Mouse (Mus musculus): ENCODE measurements at regions not wholly inside any gene's neighbourhood (a gene's known extent, or its start where the extent isn't known, plus 50 kb on each side); places are given as distances from the start of the nearest gene placed in this dataset.
A peak's percentile ranks its signal among the peaks of the same experiment; 100 is the strongest.

GRCm38 (mm10) chr10:30980279-30980968 is 137.8 kb upstream of the Hey2 start:
- ATAC-seq (replicated peaks; ENCODE audit: low FRiP score, low TSS enrichment, low read depth) (no peak), DNase-seq (ENCODE audit: low spot score) (peak; percentile 54)
- H3K4me1 ChIP-seq (replicated peaks; ENCODE audit: control insufficient read depth, insufficient read depth, low read length): no peaks in the 10 kb centered on the region; the same call in 1 of the 2 replicates
- no peaks in the 10 kb centered on the region for H3K9me3 ChIP-seq (ENCODE audit: control insufficient read depth, low read length)
- 0 out of 2 replicates have a peak overlapping the region, but pooled peaks have one; percentile 6 for H3K4me3 ChIP-seq (ENCODE audit: low read depth, low read length)
- H3K27me3 ChIP-seq (replicated peaks; ENCODE audit: control insufficient read depth, insufficient read depth, low read length): no peaks in the 10 kb centered on the region
- 10% methylated on average over 8 of the region's 8 CpGs for WGBS
- no peaks in the 10 kb centered on the region for H3K36me3 ChIP-seq (ENCODE audit: control insufficient read depth, insufficient read depth, low read length)
- H3K4me2 ChIP-seq (ENCODE audit: low read length): peak overlapping the region; percentile 39
- H3K9ac ChIP-seq (ENCODE audit: low read length): no peak overlapping the region
- no peak overlapping the region for H3K27ac ChIP-seq (ENCODE audit: low read depth)

- Histone ChIP-seq H3K9me3 (ENCODE audit: control insufficient read depth, low read length) (no peaks in the 10 kb centered on the region), H3K27ac (ENCODE audit: low read depth) (no peak overlapping the region), H3K36me3 (ENCODE audit: control insufficient read depth, insufficient read depth, low read length) (no peaks in the 10 kb centered on the region), H3K4me3 (ENCODE audit: low read depth, low read length) (no peak overlapping the region), H3K27me3 (replicated peaks; ENCODE audit: control insufficient read depth, insufficient read depth, low read length) (no peaks in the 10 kb centered on the region), H3K4me2 (ENCODE audit: low read length) (peak overlapping the region; percentile 39), H3K4me1 (replicated peaks; ENCODE audit: control insufficient read depth, insufficient read depth, low read length) (no peaks in the 10 kb centered on the region; the same call in 1 of the 2 replicates), H3K9ac (ENCODE audit: low read length) (no peak overlapping the region)
- 22% methylated on average over 3 of the region's 3 CpGs for WGBS
- DNase-seq (ENCODE audit: low spot score) (no peak), ATAC-seq (replicated peaks; ENCODE audit: low FRiP score, low TSS enrichment, low read depth) (no peak)
Observed at GRCm38 (mm10) chr10:30979766-30980165, 137.2 kb upstream of the Hey2 start.

- no peak overlapping the region for H3K27ac ChIP-seq (ENCODE audit: low read depth)
- H3K4me2 ChIP-seq (ENCODE audit: low read length): no peak overlapping the region
- WGBS: 94% methylated on average over 1 of the region's 1 CpGs
- DNase-seq (ENCODE audit: low spot score) (no peak), ATAC-seq (replicated peaks; ENCODE audit: low FRiP score, low TSS enrichment, low read depth) (no peak)
- H3K4me3 ChIP-seq (ENCODE audit: low read depth, low read length): no peak overlapping the region
- no peaks in the 10 kb centered on the region for H3K36me3 ChIP-seq (ENCODE audit: control insufficient read depth, insufficient read depth, low read length)
- no peaks in the 10 kb centered on the region for H3K27me3 ChIP-seq (replicated peaks; ENCODE audit: control insufficient read depth, insufficient read depth, low read length)
- no peak overlapping the region for H3K9ac ChIP-seq (ENCODE audit: low read length)
- H3K9me3 ChIP-seq (ENCODE audit: control insufficient read depth, low read length): 0 out of 2 replicates have a peak, but pooled peaks cover 3% of the 10 kb centered on the region
- H3K4me1 ChIP-seq (replicated peaks; ENCODE audit: control insufficient read depth, insufficient read depth, low read length): no peaks in the 10 kb centered on the region
Observed at GRCm38 (mm10) chr10:30966176-30966575, 123.6 kb upstream of the Hey2 start.

- 62% methylated on average over 3 of the region's 3 CpGs for WGBS
- Histone ChIP-seq H3K4me3 (ENCODE audit: low read depth, low read length) (no peak overlapping the region), H3K4me2 (ENCODE audit: low read length) (no peak overlapping the region), H3K9ac (ENCODE audit: low read length) (no peak overlapping the region), H3K4me1 (replicated peaks; ENCODE audit: control insufficient read depth, insufficient read depth, low read length) (no peaks in the 10 kb centered on the region; the same call in 1 of the 2 replicates), H3K9me3 (ENCODE audit: control insufficient read depth, low read length) (no peaks in the 10 kb centered on the region), H3K27me3 (replicated peaks; ENCODE audit: control insufficient read depth, insufficient read depth, low read length) (no peaks in the 10 kb centered on the region), H3K27ac (ENCODE audit: low read depth) (0 out of 2 replicates have a peak overlapping the region, but pooled peaks have one; percentile 9), H3K36me3 (ENCODE audit: control insufficient read depth, insufficient read depth, low read length) (no peaks in the 10 kb centered on the region)
- ATAC-seq (replicated peaks; ENCODE audit: low FRiP score, low TSS enrichment, low read depth): no peak
- no peak for DNase-seq (ENCODE audit: low spot score)
Observed at GRCm38 (mm10) chr10:30953825-30954224, 111.2 kb upstream of the Hey2 start.

- no peaks in the 10 kb centered on the region for H3K9me3 ChIP-seq (ENCODE audit: control insufficient read depth, low read length)
- H3K4me3 ChIP-seq (ENCODE audit: low read depth, low read length): no peak overlapping the region
- no peak overlapping the region for H3K9ac ChIP-seq (ENCODE audit: low read length)
- no peaks in the 10 kb centered on the region; the same call in 1 of the 2 replicates for H3K4me1 ChIP-seq (replicated peaks; ENCODE audit: control insufficient read depth, insufficient read depth, low read length)
- ATAC-seq (replicated peaks; ENCODE audit: low FRiP score, low TSS enrichment, low read depth) (no peak), DNase-seq (ENCODE audit: low spot score) (no peak)
- no peaks in the 10 kb centered on the region for H3K36me3 ChIP-seq (ENCODE audit: control insufficient read depth, insufficient read depth, low read length)
- no peaks in the 10 kb centered on the region for H3K27me3 ChIP-seq (replicated peaks; ENCODE audit: control insufficient read depth, insufficient read depth, low read length)
- no peak overlapping the region for H3K4me2 ChIP-seq (ENCODE audit: low read length)
- WGBS: 66% methylated on average over 2 of the region's 2 CpGs
- no peak overlapping the region for H3K27ac ChIP-seq (ENCODE audit: low read depth)
Observed at GRCm38 (mm10) chr10:30952410-30952809, 109.8 kb upstream of the Hey2 start.

GRCm38 (mm10) chr10:30946601-30947000 is 104.0 kb upstream of the Hey2 start:
- Histone ChIP-seq H3K4me2 (ENCODE audit: low read length) (no peak overlapping the region), H3K9ac (ENCODE audit: low read length) (no peak overlapping the region), H3K4me1 (replicated peaks; ENCODE audit: control insufficient read depth, insufficient read depth, low read length) (0 out of 2 replicates have a peak, but pooled peaks cover 3% of the 10 kb centered on the region), H3K27ac (ENCODE audit: low read depth) (peak overlapping the region; percentile 43), H3K36me3 (ENCODE audit: control insufficient read depth, insufficient read depth, low read length) (no peaks in the 10 kb centered on the region), H3K27me3 (replicated peaks; ENCODE audit: control insufficient read depth, insufficient read depth, low read length) (no peaks in the 10 kb centered on the region), H3K4me3 (ENCODE audit: low read depth, low read length) (no peak overlapping the region), H3K9me3 (ENCODE audit: control insufficient read depth, low read length) (no peaks in the 10 kb centered on the region)
- DNase-seq (ENCODE audit: low spot score) (no peak), ATAC-seq (replicated peaks; ENCODE audit: low FRiP score, low TSS enrichment, low read depth) (no peak)
- WGBS: 43% methylated on average over 4 of the region's 4 CpGs

GRCm38 (mm10) chr10:30918322-30918988 is 75.9 kb upstream of the Hey2 start:
- Histone ChIP-seq H3K4me3 (ENCODE audit: low read depth, low read length) (no peak overlapping the region), H3K27me3 (replicated peaks; ENCODE audit: control insufficient read depth, insufficient read depth, low read length) (no peaks in the 10 kb centered on the region), H3K9ac (ENCODE audit: low read length) (no peak overlapping the region), H3K4me2 (ENCODE audit: low read length) (no peak overlapping the region), H3K27ac (ENCODE audit: low read depth) (no peak overlapping the region), H3K36me3 (ENCODE audit: control insufficient read depth, insufficient read depth, low read length) (no peaks in the 10 kb centered on the region), H3K9me3 (ENCODE audit: control insufficient read depth, low read length) (no peaks in the 10 kb centered on the region), H3K4me1 (replicated peaks; ENCODE audit: control insufficient read depth, insufficient read depth, low read length) (no peaks in the 10 kb centered on the region)
- 82% methylated on average over 3 of the region's 3 CpGs for WGBS
- ATAC-seq (replicated peaks; ENCODE audit: low FRiP score, low TSS enrichment, low read depth) (no peak), DNase-seq (ENCODE audit: low spot score) (no peak)

- ATAC-seq (replicated peaks; ENCODE audit: low FRiP score, low TSS enrichment, low read depth): no peak
- 31% methylated on average over 3 of the region's 3 CpGs for WGBS
- 0 out of 2 replicates have a peak, but pooled peaks cover 3% of the 10 kb centered on the region for H3K4me1 ChIP-seq (replicated peaks; ENCODE audit: control insufficient read depth, insufficient read depth, low read length)
- no peaks in the 10 kb centered on the region for H3K9me3 ChIP-seq (ENCODE audit: control insufficient read depth, low read length)
- H3K4me3 ChIP-seq (ENCODE audit: low read depth, low read length): no peak overlapping the region
- H3K27ac ChIP-seq (ENCODE audit: low read depth): no peak overlapping the region
- H3K27me3 ChIP-seq (replicated peaks; ENCODE audit: control insufficient read depth, insufficient read depth, low read length): no peaks in the 10 kb centered on the region
- DNase-seq (ENCODE audit: low spot score): peak; percentile 55
- H3K9ac ChIP-seq (ENCODE audit: low read length): no peak overlapping the region
- no peak overlapping the region for H3K4me2 ChIP-seq (ENCODE audit: low read length)
- no peaks in the 10 kb centered on the region for H3K36me3 ChIP-seq (ENCODE audit: control insufficient read depth, insufficient read depth, low read length)
Observed at GRCm38 (mm10) chr10:30893771-30894170, 51.2 kb upstream of the Hey2 start.
